Mouse (Mus musculus) G1E (cell line): ENCODE measurements around the gene Btla.

Experiments
- CTCF ChIP-seq: IDR thresholded peaks from 2 replicates; pipeline ENCODE4 v1.5.1; 2012; ENCODE audit warnings: low read depth, low read length, inconsistent platforms, mixed read lengths
- GATA1 ChIP-seq: IDR thresholded peaks from 2 replicates; pipeline ENCODE4 v1.6.1; 2012; ENCODE audit warnings: borderline replicate concordance, low read length, inconsistent platforms, mixed read lengths
- GATA2 ChIP-seq: IDR thresholded peaks from 2 replicates; pipeline ENCODE4 v1.6.1; 2012; ENCODE audit warnings: low read depth, low read length, inconsistent platforms, borderline replicate concordance
- POLR2AphosphoS5 ChIP-seq: IDR thresholded peaks from 2 replicates; pipeline ENCODE4 v1.6.1; 2012; ENCODE audit warnings: low read depth, low read length, inconsistent platforms; ENCODE audit not compliant: insufficient replicate concordance
- TAL1 ChIP-seq: conservative IDR thresholded peaks from 2 replicates; pipeline ENCODE4 v1.6.1; 2012; ENCODE audit warnings: low read depth, low read length, inconsistent platforms, mixed read lengths

DNA sequence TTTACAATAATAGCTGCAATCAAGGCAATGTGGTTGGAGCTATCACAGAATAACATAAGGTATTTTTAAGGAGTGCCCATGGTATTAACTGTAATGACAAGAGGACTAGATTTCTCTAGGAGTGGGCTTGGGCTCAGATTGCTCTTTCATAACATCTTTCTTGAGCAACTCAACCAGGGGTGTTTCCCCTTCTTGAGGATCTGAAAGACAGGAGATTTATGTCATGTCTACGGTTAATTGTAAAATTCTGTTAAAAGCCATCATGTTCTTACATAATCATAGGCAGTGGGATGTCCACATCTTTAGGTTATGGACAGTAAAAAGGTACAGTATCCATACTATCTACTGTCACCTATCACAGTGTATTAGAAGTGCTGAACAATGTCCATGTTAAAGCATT is 7.2 kb downstream of the Btla start:
- TF ChIP-seq CTCF: no peak
- no peak for TF ChIP-seq TAL1
- no peak for TF ChIP-seq GATA1
- no peak for TF ChIP-seq GATA2
- TF ChIP-seq POLR2AphosphoS5: no peak
